Mouse (Mus musculus) E14TG2a.4 (cell line): Measurements from ENCODE around the gene Tecpr1.

Source experiments
- CTCF ChIP-seq: conservative IDR thresholded peaks from 2 replicates; pipeline ENCODE4 v1.5.1; 2014; ENCODE audit warnings: low read length
- POU5F1 ChIP-seq: IDR thresholded peaks from 2 replicates; pipeline ENCODE4 v1.6.1; 2014; ENCODE audit warnings: low read length, borderline replicate concordance

DNA sequence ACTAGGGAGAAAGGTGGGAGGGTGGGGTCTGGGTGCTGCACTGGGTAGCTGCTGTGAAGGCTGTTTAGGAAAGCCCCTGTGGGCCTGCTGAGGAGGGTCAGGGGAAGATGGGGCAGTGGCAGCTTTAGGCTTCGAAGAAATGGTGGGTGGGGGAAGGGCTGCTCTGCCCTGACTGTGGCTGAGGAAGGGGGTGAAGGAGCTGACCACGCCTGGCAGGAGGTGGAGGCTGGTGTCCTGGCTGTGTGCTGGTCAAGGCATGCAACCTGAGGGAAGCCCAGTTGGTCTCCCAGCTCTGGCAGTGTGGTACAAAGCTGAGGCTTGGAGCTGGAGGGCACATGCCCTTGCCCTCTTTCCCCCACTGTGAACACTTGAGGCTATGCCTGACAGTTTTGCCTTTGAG is 35.3 kb upstream of the Tecpr1 start:
- TF ChIP-seq CTCF (no peak), POU5F1 (no peak)
